Mouse (Mus musculus): Measurements from ENCODE around the gene Krtcap3. TPM values are rescaled to one million over a fixed set of nuclear protein-coding genes. Genes with fewer than 3 reads are reported as not detected.
"Not testable (repeated sequence)": the region's sequence is repeated elsewhere in the genome, so short reads cannot be mapped to it uniquely, and the experiment has no call there.

The Krtcap3 gene
- polyA plus RNA-seq (2015; fragmentation: Nextera tagmentation; extraction: Ambion mirVana), result 66.8 and 70.0 TPM in 2 replicates

- Histone ChIP-seq H3K9me3 (no peaks in the 10 kb centered on the region), H3K4me2 (replicated peaks) (peak within 1 kb of the TSS; percentile 59), H3K4me3 (replicated peaks) (peak within 1 kb of the TSS; percentile 44), H3K27ac (peak within 1 kb of the TSS; percentile 86), H3K27me3 (replicated peaks) (no peaks in the 10 kb centered on the region), H3K36me3 (peaks cover 35% of the 10 kb centered on the region), H3K4me1 (replicated peaks) (peaks cover 16% of the 10 kb centered on the region), H3K9ac (peak within 1 kb of the TSS; percentile 44)
- 12% methylated on average over 47 of the region's 47 CpGs for WGBS
- peak; percentile 93 for ATAC-seq
Measured at GRCm38 (mm10) chr5:31251541-31252101, at the start of gene Krtcap3. TSS of gene Krtcap3 (plus strand) at chr5:31251691.

GRCm38 (mm10) chr5:31201742-31202590 is 49.5 kb upstream of the Krtcap3 start, which contains the start of gene Zfp513:
TSS of gene Zfp513 (minus strand) at chr5:31202303.
- H3K36me3 ChIP-seq, result peaks cover 56% of the 10 kb centered on the region
- H3K27ac ChIP-seq, result peak within 1 kb of the TSS; percentile 84
- peak within 1 kb of the TSS; percentile 89 for H3K4me3 ChIP-seq (replicated peaks)
- peaks cover 16% of the 10 kb centered on the region for H3K4me1 ChIP-seq (replicated peaks)
- no peaks in the 10 kb centered on the region for H3K27me3 ChIP-seq (replicated peaks)
- H3K9ac ChIP-seq, result peak within 1 kb of the TSS; percentile 80
- peak within 1 kb of the TSS; percentile 85 for H3K4me2 ChIP-seq (replicated peaks)
- 0 out of 2 replicates have a peak, but pooled peaks cover 4% of the 10 kb centered on the region for H3K9me3 ChIP-seq
- peak; percentile 98 for ATAC-seq
- WGBS, result under 1% methylated on average over 53 of the region's 53 CpGs

GRCm38 (mm10) chr5:31202933-31203332 is 48.6 kb upstream of the Krtcap3 start:
- Histone ChIP-seq H3K4me1 (replicated peaks) (peaks cover 16% of the 10 kb centered on the region), H3K4me2 (replicated peaks) (peak overlapping the region; percentile 72), H3K9ac (no peak overlapping the region), H3K27ac (peak overlapping the region; percentile 84), H3K36me3 (peaks cover 55% of the 10 kb centered on the region), H3K4me3 (replicated peaks) (peak overlapping the region; percentile 89), H3K9me3 (0 out of 2 replicates have a peak, but pooled peaks cover 4% of the 10 kb centered on the region), H3K27me3 (replicated peaks) (no peaks in the 10 kb centered on the region)
- WGBS, result 86% methylated on average over 7 of the region's 7 CpGs
- ATAC-seq, result no peak

- Histone ChIP-seq H3K9ac (no peak overlapping the region), H3K4me1 (replicated peaks) (peaks cover 16% of the 10 kb centered on the region), H3K9me3 (0 out of 2 replicates have a peak, but pooled peaks cover 4% of the 10 kb centered on the region), H3K4me3 (replicated peaks) (no peak overlapping the region), H3K4me2 (replicated peaks) (no peak overlapping the region), H3K27me3 (replicated peaks) (no peaks in the 10 kb centered on the region), H3K36me3 (peaks cover 48% of the 10 kb centered on the region), H3K27ac (no peak overlapping the region)
- WGBS, result 94% methylated on average over 2 of the region's 2 CpGs
- no peak for ATAC-seq
Measured at GRCm38 (mm10) chr5:31203866-31204265, 47.6 kb upstream of the Krtcap3 start.

- H3K4me1 ChIP-seq (replicated peaks), result peaks cover 16% of the 10 kb centered on the region
- H3K9me3 ChIP-seq, result 0 out of 2 replicates have a peak, but pooled peaks cover 4% of the 10 kb centered on the region
- WGBS, result 93% methylated on average over 6 of the region's 6 CpGs
- no peaks in the 10 kb centered on the region for H3K27me3 ChIP-seq (replicated peaks)
- no peak overlapping the region for H3K4me2 ChIP-seq (replicated peaks)
- no peak overlapping the region for H3K27ac ChIP-seq
- H3K36me3 ChIP-seq, result peaks cover 44% of the 10 kb centered on the region
- ATAC-seq, result no peak
- no peak overlapping the region for H3K9ac ChIP-seq
- H3K4me3 ChIP-seq (replicated peaks), result no peak overlapping the region
Measured at GRCm38 (mm10) chr5:31204421-31204820, 47.1 kb upstream of the Krtcap3 start.

- not testable (repeated sequence) for H3K4me3 ChIP-seq (replicated peaks); H3K4me2 ChIP-seq (replicated peaks); H3K9ac ChIP-seq; H3K27ac ChIP-seq; ATAC-seq; H3K4me1 ChIP-seq (replicated peaks); H3K36me3 ChIP-seq; H3K27me3 ChIP-seq (replicated peaks); H3K9me3 ChIP-seq
- WGBS, result 90% methylated on average over 6 of the region's 6 CpGs
Measured at GRCm38 (mm10) chr5:31216554-31216953, 34.9 kb upstream of the Krtcap3 start.

GRCm38 (mm10) chr5:31218294-31218693 is 33.2 kb upstream of the Krtcap3 start:
- Histone ChIP-seq H3K9me3 (no peaks in the 10 kb centered on the region), H3K4me1 (replicated peaks) (peaks cover 4% of the 10 kb centered on the region; the same call in 1 of the 2 replicates), H3K9ac (no peak overlapping the region), H3K27me3 (replicated peaks) (no peaks in the 10 kb centered on the region), H3K4me2 (replicated peaks) (no peak overlapping the region), H3K27ac (no peak overlapping the region), H3K36me3 (no peaks in the 10 kb centered on the region), H3K4me3 (replicated peaks) (no peak overlapping the region)
- ATAC-seq, result no peak
- WGBS, result 54% methylated on average over 7 of the region's 7 CpGs

GRCm38 (mm10) chr5:31219070-31219469 is 32.4 kb upstream of the Krtcap3 start:
- peak overlapping the region; percentile 94 for H3K4me3 ChIP-seq (replicated peaks)
- no peaks in the 10 kb centered on the region for H3K36me3 ChIP-seq
- peak overlapping the region; percentile 75 for H3K4me2 ChIP-seq (replicated peaks)
- H3K9ac ChIP-seq, result no peak overlapping the region; the same call in 1 of the 2 replicates
- H3K4me1 ChIP-seq (replicated peaks), result peaks cover 4% of the 10 kb centered on the region; the same call in 1 of the 2 replicates
- no peaks in the 10 kb centered on the region for H3K27me3 ChIP-seq (replicated peaks)
- no peaks in the 10 kb centered on the region for H3K9me3 ChIP-seq
- no peak for ATAC-seq
- 4% methylated on average over 2 of the region's 2 CpGs for WGBS
- H3K27ac ChIP-seq, result no peak overlapping the region

- Histone ChIP-seq H3K9ac (peak overlapping the region; percentile 86), H3K9me3 (no peaks in the 10 kb centered on the region), H3K27me3 (replicated peaks) (no peaks in the 10 kb centered on the region), H3K27ac (0 out of 2 replicates have a peak overlapping the region, but pooled peaks have one; percentile 91), H3K4me3 (replicated peaks) (peak overlapping the region; percentile 94), H3K36me3 (no peaks in the 10 kb centered on the region), H3K4me2 (replicated peaks) (peak overlapping the region; percentile 75), H3K4me1 (replicated peaks) (peaks cover 4% of the 10 kb centered on the region; the same call in 1 of the 2 replicates)
- 1% methylated on average over 11 of the region's 11 CpGs for WGBS
- no peak for ATAC-seq
Measured at GRCm38 (mm10) chr5:31219474-31219873, 32.0 kb upstream of the Krtcap3 start.

- WGBS, result under 1% methylated on average over 40 of the region's 40 CpGs
- Histone ChIP-seq H3K9ac (peak overlapping the region; percentile 86), H3K4me1 (replicated peaks) (peaks cover 4% of the 10 kb centered on the region; the same call in 1 of the 2 replicates), H3K9me3 (no peaks in the 10 kb centered on the region), H3K27ac (peak overlapping the region; percentile 91), H3K4me2 (replicated peaks) (peak overlapping the region; percentile 75), H3K4me3 (replicated peaks) (peak overlapping the region; percentile 94), H3K27me3 (replicated peaks) (no peaks in the 10 kb centered on the region), H3K36me3 (no peaks in the 10 kb centered on the region)
- no peak; the same call in 1 of the 2 replicates for ATAC-seq
Measured at GRCm38 (mm10) chr5:31219911-31220447, 31.5 kb upstream of the Krtcap3 start.

GRCm38 (mm10) chr5:31220448-31221303 is 30.8 kb upstream of the Krtcap3 start, which contains the start of gene Ppm1g:
TSS of gene Ppm1g (minus strand) at chr5:31220687.
- no peaks in the 10 kb centered on the region for H3K36me3 ChIP-seq
- H3K9ac ChIP-seq, result peak within 1 kb of the TSS; percentile 86
- peak within 1 kb of the TSS; percentile 94 for H3K4me3 ChIP-seq (replicated peaks)
- under 1% methylated on average over 70 of the region's 70 CpGs for WGBS
- no peaks in the 10 kb centered on the region for H3K27me3 ChIP-seq (replicated peaks)
- ATAC-seq, result peak; percentile 98
- no peaks in the 10 kb centered on the region for H3K9me3 ChIP-seq
- peak within 1 kb of the TSS; percentile 91 for H3K27ac ChIP-seq
- H3K4me1 ChIP-seq (replicated peaks), result peaks cover 4% of the 10 kb centered on the region; the same call in 1 of the 2 replicates
- peak within 1 kb of the TSS; percentile 79 for H3K4me2 ChIP-seq (replicated peaks)

Data from intestine, embryonic 15.5 days (tissue).